Mouse (Mus musculus) liver, embryonic 14.5 days (tissue): Measurements from ENCODE around the gene Olfr588-ps1. TPM values are rescaled to one million over a fixed set of nuclear protein-coding genes. Genes with fewer than 3 reads are reported as not detected.
"Not testable (repeated sequence)": the region's sequence is repeated elsewhere in the genome, so short reads cannot be mapped to it uniquely, and the experiment has no call there.

Source experiments
- ATAC-seq: fragments of 200-750 bp; cut with Nextera tagmentation; 2 replicates; pipeline ENCODE4 v1.8.0; 2017; ENCODE audit warnings: moderate number of reproducible peaks, mild to moderate bottlenecking, moderate library complexity; ENCODE audit not compliant: insufficient read depth
- DNase-seq, 3 experiments: peaks; one replicate each; pipeline ENCODE4 v3.0.0-alpha.2; 2012 to 2013; ENCODE audit warnings: low read depth in 3 of 3, low spot score in 3 of 3
- H3K27ac ChIP-seq: fragments of 300-500 bp; sonication (generic); 2 replicates; pipeline ENCODE4 v1.5.1; 2014; ENCODE audit warnings: moderate library complexity, mild to moderate bottlenecking, control low read depth, inconsistent platforms
- H3K27me3 ChIP-seq: fragments of 300-500 bp; sonication (generic); 2 replicates; pipeline ENCODE4 v1.6.1; 2014; ENCODE audit warnings: mild to moderate bottlenecking, low read length, moderate library complexity; ENCODE audit not compliant: control insufficient read depth, insufficient read depth
- H3K36me3 ChIP-seq: fragments of 300-500 bp; sonication (generic); replicated peaks from 2 replicates; pipeline ENCODE4 v1.6.1; 2014; ENCODE audit warnings: low read depth; ENCODE audit not compliant: control insufficient read depth, insufficient read depth
- H3K4me1 ChIP-seq, 2 experiments: fragments of 200-500 bp in 1 of 2; fragments of 300-500 bp in 1 of 2; sonication (generic) in 1 of 2; replicated peaks; 2 replicates each; pipeline ENCODE4 v1.6.1; 2012 to 2014; ENCODE audit warnings: antibody characterized with exemption in 1 of 2, inconsistent platforms in 1 of 2, low read length in 1 of 2; ENCODE audit not compliant: control insufficient read depth in 2 of 2, insufficient read depth in 2 of 2
- H3K4me2 ChIP-seq: fragments of 300-500 bp; sonication (generic); 2 replicates; pipeline ENCODE4 v1.6.1; 2014; ENCODE audit warnings: low read depth, mild to moderate bottlenecking, control low read depth, moderate library complexity
- H3K4me3 ChIP-seq, 2 experiments: fragments of 200-500 bp in 1 of 2; fragments of 300-500 bp in 1 of 2; sonication (generic) in 1 of 2; 2 replicates each; pipeline ENCODE4 v1.5.1; 2012 to 2014; ENCODE audit warnings: low read depth in 2 of 2, low read length in 2 of 2, mild to moderate bottlenecking in 2 of 2, control low read depth in 1 of 2, inconsistent platforms in 1 of 2, moderate library complexity in 1 of 2; ENCODE audit not compliant: insufficient read depth in 1 of 2
- H3K9ac ChIP-seq: fragments of 300-500 bp; sonication (generic); replicated peaks from 2 replicates; pipeline ENCODE4 v1.6.1; 2014; ENCODE audit warnings: mild to moderate bottlenecking, control low read depth, moderate library complexity
- H3K9me3 ChIP-seq: fragments of 300-500 bp; sonication (generic); 2 replicates; pipeline ENCODE4 v1.6.1; 2016; ENCODE audit warnings: low read length, mixed read lengths; ENCODE audit not compliant: control insufficient read depth
- CTCF ChIP-seq: IDR thresholded peaks from 2 replicates; pipeline ENCODE4 v1.5.1; 2016; ENCODE audit warnings: antibody characterized with exemption, low read depth, control low read depth
- EP300 ChIP-seq: IDR thresholded peaks from 2 replicates; pipeline ENCODE4 v1.6.1; 2016; ENCODE audit warnings: antibody characterized with exemption, low read depth
- WGBS: fragments of 180-500 bp; shearing (Covaris S2); extraction: QIAGEN DNeasy Blood & Tissue Kit; methylation state at CpG from one replicate; pipeline ENCODE4 v1.1.7; 2014; ENCODE audit not compliant: insufficient replicate concordance; 5-methylcytosine and 5-hydroxymethylcytosine counted together
- polyA plus RNA-seq, 2 experiments: library from polyadenylated mRNA; depleted of rRNA in 1 of 2; stranded (reverse) in 1 of 2; unstranded in 1 of 2; fragments of >200 nt; fragmentation: Nextera tagmentation in 1 of 2; extraction: Ambion mirVana in 1 of 2; gene quantifications; 2 replicates each; pipeline versions ENCODE4 v1.2.1 to v1.2.3; 2012 to 2014

Gene Olfr588-ps1
- polyA plus RNA-seq, 2 experiments: not detected

DNA sequence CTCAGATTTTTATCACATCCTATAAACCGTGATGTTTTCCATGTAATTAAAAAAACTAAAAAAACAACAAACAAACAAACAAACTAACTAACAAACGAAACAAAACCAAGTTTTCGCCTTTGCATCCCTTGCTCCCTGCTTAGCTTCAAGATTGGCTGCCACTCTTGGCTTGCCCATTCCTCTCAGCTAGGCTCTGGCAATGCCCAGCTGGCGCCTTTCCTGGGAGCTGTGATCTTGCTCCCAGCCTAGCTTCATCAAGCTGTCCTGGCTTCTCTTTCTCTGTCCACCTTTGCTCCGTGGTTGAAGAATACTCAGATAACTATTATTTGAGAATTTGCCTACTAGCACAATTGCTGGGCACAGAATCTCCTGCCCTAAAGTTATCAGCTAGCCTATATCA, 29.0 kb downstream of the Olfr588-ps1 start:
- no peak for ATAC-seq
- no peaks in the 10 kb centered on the region for H3K9me3 ChIP-seq
- no peak overlapping the region for H3K4me3 ChIP-seq
- TF ChIP-seq CTCF: no peak
- no peak for TF ChIP-seq EP300
- H3K4me2 ChIP-seq: no peak overlapping the region
- no peaks in the 10 kb centered on the region for H3K27me3 ChIP-seq
- H3K4me1 ChIP-seq: no peaks in the 10 kb centered on the region
- no peaks in the 10 kb centered on the region for H3K36me3 ChIP-seq
- DNase-seq: no peak
- H3K27ac ChIP-seq: no peak overlapping the region
- no peak overlapping the region for H3K9ac ChIP-seq
- 41% methylated on average over 5 of the region's 5 CpGs for WGBS

DNA sequence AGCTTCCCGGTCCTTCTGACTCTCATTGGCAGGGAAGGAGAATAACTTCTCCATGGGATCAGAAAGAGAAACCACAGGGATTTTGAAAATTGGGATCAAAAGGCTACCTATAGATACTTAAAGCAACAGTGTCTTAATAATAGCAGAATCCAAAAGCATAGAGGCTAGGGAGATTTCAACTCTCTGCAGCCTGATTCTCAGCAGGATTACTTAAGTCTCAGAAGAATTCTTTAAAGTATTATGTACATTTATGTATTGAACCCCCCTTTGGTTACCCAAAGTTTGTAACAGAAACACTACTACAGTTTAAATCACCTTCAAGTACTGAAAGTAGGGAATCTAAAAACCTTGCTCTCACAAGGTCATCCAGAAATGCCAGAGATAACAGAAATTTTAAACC, 37.6 kb downstream of the Olfr588-ps1 start, which contains the start of gene Olfr591:
Gene Olfr591 (minus strand): TSS at position 101 of the 400 bp plus-strand sequence.
- DNase-seq: no peak
- Histone ChIP-seq H3K4me1 (no peaks in the 10 kb centered on the region), H3K4me3 (no peak within 1 kb of the TSS), H3K9me3 (no peaks in the 10 kb centered on the region), H3K27ac (no peak within 1 kb of the TSS), H3K9ac (no peak within 1 kb of the TSS), H3K27me3 (no peaks in the 10 kb centered on the region), H3K36me3 (no peaks in the 10 kb centered on the region), H3K4me2 (no peak within 1 kb of the TSS)
- ATAC-seq: no peak
- WGBS: 39% methylated on average over 1 of the region's 1 CpGs
- TF ChIP-seq CTCF (no peak), EP300 (no peak)

DNA sequence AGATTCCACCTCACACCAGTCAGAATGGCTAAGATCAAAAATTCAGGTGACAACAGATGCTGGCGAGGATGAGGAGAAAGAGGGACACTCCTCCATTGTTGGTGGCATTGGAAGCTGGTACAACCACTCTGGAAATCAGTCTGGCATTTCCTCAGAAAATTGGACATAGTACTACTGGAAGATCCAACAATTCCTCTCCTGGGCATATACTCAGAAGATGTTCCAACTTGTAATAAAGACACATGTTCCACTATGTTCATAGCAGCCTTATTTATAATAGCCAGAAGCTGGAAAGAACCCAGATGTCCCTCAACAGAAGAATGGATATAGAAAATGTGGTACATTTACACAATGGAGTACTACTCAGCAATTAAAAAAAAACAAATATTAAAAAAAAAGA, 43.8 kb downstream of the Olfr588-ps1 start, which contains the start of gene Olfr592:
Gene Olfr592 (plus strand): TSS at position 301 of the 400 bp plus-strand sequence.
- ATAC-seq, H3K4me1 ChIP-seq, H3K27me3 ChIP-seq, DNase-seq, H3K4me3 ChIP-seq, H3K27ac ChIP-seq, H3K36me3 ChIP-seq, H3K9me3 ChIP-seq, H3K9ac ChIP-seq, H3K4me2 ChIP-seq: not testable (repeated sequence)
- 32% methylated on average over 1 of the region's 1 CpGs for WGBS

Other genes starting within 250 kb of the Olfr588-ps1 start
- gene Olfr569, start 250.0 kb upstream of the Olfr588-ps1 start, polyA plus RNA-seq (2012; rRNA removed): not detected in 2 replicates
- gene Olfr569, start 250.0 kb upstream of the Olfr588-ps1 start, polyA plus RNA-seq (2014; fragmentation: Nextera tagmentation; extraction: Ambion mirVana): not detected in 2 replicates
- gene Olfr570, start 246.3 kb upstream of the Olfr588-ps1 start, polyA plus RNA-seq (2012; rRNA removed): not detected in 2 replicates
- not detected in 2 replicates for gene Olfr570, start 246.3 kb upstream of the Olfr588-ps1 start, polyA plus RNA-seq (2014; fragmentation: Nextera tagmentation; extraction: Ambion mirVana)
- gene Olfr571, start 223.3 kb upstream of the Olfr588-ps1 start, polyA plus RNA-seq (2012; rRNA removed): not detected in 2 replicates
- gene Olfr571, start 223.3 kb upstream of the Olfr588-ps1 start, polyA plus RNA-seq (2014; fragmentation: Nextera tagmentation; extraction: Ambion mirVana): not detected in 2 replicates
- not detected in 2 replicates for gene Olfr572, start 216.5 kb upstream of the Olfr588-ps1 start, polyA plus RNA-seq (2012; rRNA removed)
- not detected in 2 replicates for gene Olfr572, start 216.5 kb upstream of the Olfr588-ps1 start, polyA plus RNA-seq (2014; fragmentation: Nextera tagmentation; extraction: Ambion mirVana)
- not detected in 2 replicates for gene Olfr573-ps1, start 198.3 kb upstream of the Olfr588-ps1 start, polyA plus RNA-seq (2012; rRNA removed)
- not detected in 2 replicates for gene Olfr573-ps1, start 198.3 kb upstream of the Olfr588-ps1 start, polyA plus RNA-seq (2014; fragmentation: Nextera tagmentation; extraction: Ambion mirVana)
- gene Olfr574, start 192.4 kb upstream of the Olfr588-ps1 start, polyA plus RNA-seq (2012; rRNA removed): not detected in 2 replicates
- not detected in 2 replicates for gene Olfr574, start 192.4 kb upstream of the Olfr588-ps1 start, polyA plus RNA-seq (2014; fragmentation: Nextera tagmentation; extraction: Ambion mirVana)
- 0.01 TPM in 1 of 2 replicates, not detected in the other for gene Olfr575, start 182.1 kb upstream of the Olfr588-ps1 start, polyA plus RNA-seq (2012; rRNA removed)
- not detected in 2 replicates for gene Olfr575, start 182.1 kb upstream of the Olfr588-ps1 start, polyA plus RNA-seq (2014; fragmentation: Nextera tagmentation; extraction: Ambion mirVana)
- gene Olfr576, start 178.2 kb upstream of the Olfr588-ps1 start, polyA plus RNA-seq (2012; rRNA removed): not detected in 2 replicates
- gene Olfr576, start 178.2 kb upstream of the Olfr588-ps1 start, polyA plus RNA-seq (2014; fragmentation: Nextera tagmentation; extraction: Ambion mirVana): not detected in 2 replicates
- gene Olfr577, start 164.9 kb upstream of the Olfr588-ps1 start, polyA plus RNA-seq (2012; rRNA removed): not detected in 2 replicates
- not detected in 2 replicates for gene Olfr577, start 164.9 kb upstream of the Olfr588-ps1 start, polyA plus RNA-seq (2014; fragmentation: Nextera tagmentation; extraction: Ambion mirVana)
- not detected in 2 replicates for gene Olfr578, start 151.6 kb upstream of the Olfr588-ps1 start, polyA plus RNA-seq (2012; rRNA removed)
- not detected in 2 replicates for gene Olfr578, start 151.6 kb upstream of the Olfr588-ps1 start, polyA plus RNA-seq (2014; fragmentation: Nextera tagmentation; extraction: Ambion mirVana)
- not detected in 2 replicates for gene Olfr582, start 102.9 kb upstream of the Olfr588-ps1 start, polyA plus RNA-seq (2012; rRNA removed)
- gene Olfr582, start 102.9 kb upstream of the Olfr588-ps1 start, polyA plus RNA-seq (2014; fragmentation: Nextera tagmentation; extraction: Ambion mirVana): not detected in 2 replicates
- gene Olfr583, start 89.6 kb upstream of the Olfr588-ps1 start, polyA plus RNA-seq (2012; rRNA removed): not detected in 2 replicates
- not detected in 2 replicates for gene Olfr583, start 89.6 kb upstream of the Olfr588-ps1 start, polyA plus RNA-seq (2014; fragmentation: Nextera tagmentation; extraction: Ambion mirVana)
- gene Olfr584, start 59.0 kb upstream of the Olfr588-ps1 start, polyA plus RNA-seq (2012; rRNA removed): not detected in 2 replicates
- not detected in 2 replicates for gene Olfr584, start 59.0 kb upstream of the Olfr588-ps1 start, polyA plus RNA-seq (2014; fragmentation: Nextera tagmentation; extraction: Ambion mirVana)
- gene Olfr585, start 43.2 kb upstream of the Olfr588-ps1 start, polyA plus RNA-seq (2012; rRNA removed): not detected in 2 replicates
- gene Olfr585, start 43.2 kb upstream of the Olfr588-ps1 start, polyA plus RNA-seq (2014; fragmentation: Nextera tagmentation; extraction: Ambion mirVana): not detected in 2 replicates
- not detected in 2 replicates for gene Olfr586, start 15.2 kb upstream of the Olfr588-ps1 start, polyA plus RNA-seq (2012; rRNA removed)
- not detected in 2 replicates for gene Olfr586, start 15.2 kb upstream of the Olfr588-ps1 start, polyA plus RNA-seq (2014; fragmentation: Nextera tagmentation; extraction: Ambion mirVana)
- gene Olfr589, start 15.5 kb downstream of the Olfr588-ps1 start, polyA plus RNA-seq (2012; rRNA removed): not detected in 2 replicates
- not detected in 2 replicates for gene Olfr589, start 15.5 kb downstream of the Olfr588-ps1 start, polyA plus RNA-seq (2014; fragmentation: Nextera tagmentation; extraction: Ambion mirVana)
- not detected in 2 replicates for gene Olfr591, start 37.5 kb downstream of the Olfr588-ps1 start, polyA plus RNA-seq (2012; rRNA removed)
- gene Olfr591, start 37.5 kb downstream of the Olfr588-ps1 start, polyA plus RNA-seq (2014; fragmentation: Nextera tagmentation; extraction: Ambion mirVana): not detected in 2 replicates
- gene Olfr592, start 43.9 kb downstream of the Olfr588-ps1 start, polyA plus RNA-seq (2012; rRNA removed): not detected in 2 replicates
- gene Olfr592, start 43.9 kb downstream of the Olfr588-ps1 start, polyA plus RNA-seq (2014; fragmentation: Nextera tagmentation; extraction: Ambion mirVana): not detected in 2 replicates
- not detected in 2 replicates for gene Olfr593, start 71.0 kb downstream of the Olfr588-ps1 start, polyA plus RNA-seq (2012; rRNA removed)
- not detected in 2 replicates for gene Olfr593, start 71.0 kb downstream of the Olfr588-ps1 start, polyA plus RNA-seq (2014; fragmentation: Nextera tagmentation; extraction: Ambion mirVana)
- not detected in 2 replicates for gene Olfr594, start 76.1 kb downstream of the Olfr588-ps1 start, polyA plus RNA-seq (2012; rRNA removed)
- not detected in 2 replicates for gene Olfr594, start 76.1 kb downstream of the Olfr588-ps1 start, polyA plus RNA-seq (2014; fragmentation: Nextera tagmentation; extraction: Ambion mirVana)
- not detected in 2 replicates for gene Usp17ld, start 111.6 kb downstream of the Olfr588-ps1 start, polyA plus RNA-seq (2012; rRNA removed)
- 0.05 TPM in 1 of 2 replicates, not detected in the other for gene Usp17ld, start 111.6 kb downstream of the Olfr588-ps1 start, polyA plus RNA-seq (2014; fragmentation: Nextera tagmentation; extraction: Ambion mirVana)
- gene Olfr596, start 164.8 kb downstream of the Olfr588-ps1 start, polyA plus RNA-seq (2012; rRNA removed): not detected in 2 replicates
- not detected in 2 replicates for gene Olfr596, start 164.8 kb downstream of the Olfr588-ps1 start, polyA plus RNA-seq (2014; fragmentation: Nextera tagmentation; extraction: Ambion mirVana)
- gene Olfr597, start 175.4 kb downstream of the Olfr588-ps1 start, polyA plus RNA-seq (2012; rRNA removed): not detected in 2 replicates
- gene Olfr597, start 175.4 kb downstream of the Olfr588-ps1 start, polyA plus RNA-seq (2014; fragmentation: Nextera tagmentation; extraction: Ambion mirVana): not detected in 2 replicates
- gene Olfr598, start 182.7 kb downstream of the Olfr588-ps1 start, polyA plus RNA-seq (2012; rRNA removed): not detected in 2 replicates
- gene Olfr598, start 182.7 kb downstream of the Olfr588-ps1 start, polyA plus RNA-seq (2014; fragmentation: Nextera tagmentation; extraction: Ambion mirVana): not detected in 2 replicates
- gene Olfr599, start 195.0 kb downstream of the Olfr588-ps1 start, polyA plus RNA-seq (2012; rRNA removed): not detected in 2 replicates
- gene Olfr599, start 195.0 kb downstream of the Olfr588-ps1 start, polyA plus RNA-seq (2014; fragmentation: Nextera tagmentation; extraction: Ambion mirVana): not detected in 2 replicates
- not detected in 2 replicates for gene Olfr600, start 208.8 kb downstream of the Olfr588-ps1 start, polyA plus RNA-seq (2012; rRNA removed)
- gene Olfr600, start 208.8 kb downstream of the Olfr588-ps1 start, polyA plus RNA-seq (2014; fragmentation: Nextera tagmentation; extraction: Ambion mirVana): not detected in 2 replicates
- gene Olfr601, start 221.8 kb downstream of the Olfr588-ps1 start, polyA plus RNA-seq (2012; rRNA removed): not detected in 2 replicates
- not detected in 2 replicates for gene Olfr601, start 221.8 kb downstream of the Olfr588-ps1 start, polyA plus RNA-seq (2014; fragmentation: Nextera tagmentation; extraction: Ambion mirVana)
- not detected in 2 replicates for gene Olfr603, start 245.3 kb downstream of the Olfr588-ps1 start, polyA plus RNA-seq (2012; rRNA removed)
- not detected in 2 replicates for gene Olfr603, start 245.3 kb downstream of the Olfr588-ps1 start, polyA plus RNA-seq (2014; fragmentation: Nextera tagmentation; extraction: Ambion mirVana)